Mouse (Mus musculus): ENCODE data around the gene Rasd2. TPM values are rescaled to one million over a fixed set of nuclear protein-coding genes. Genes with fewer than 3 reads are reported as not detected.

Gene Rasd2
- total RNA-seq, 1 experiment from 2014 or later: 0.15 TPM

DNA sequence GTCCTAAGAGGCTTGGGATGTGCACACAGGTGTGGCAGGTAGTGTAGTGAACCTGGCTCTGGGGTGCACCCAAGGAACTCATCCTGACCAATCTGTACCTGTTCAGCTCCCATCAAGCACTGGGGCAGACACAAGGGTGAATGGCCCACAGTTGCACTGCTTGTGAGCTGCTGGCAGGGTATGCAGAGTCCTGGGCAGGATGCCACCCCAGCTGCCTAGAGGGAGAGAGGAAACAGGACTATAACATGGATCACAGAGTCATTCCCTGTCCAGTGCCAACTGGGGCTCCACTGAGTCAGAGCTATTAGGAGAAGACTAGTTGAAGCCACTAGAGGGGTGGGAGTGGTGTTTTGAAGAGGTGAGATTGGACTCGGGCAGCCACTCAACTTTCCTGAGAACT lies 1.3 kb downstream of the Rasd2 start:
- ATAC-seq (replicated peaks in 1 of 2; ENCODE audit: insufficient read depth in 1 of 2, low FRiP score in 2 of 2, low TSS enrichment in 1 of 2, low read depth in 1 of 2, poor library complexity in 2 of 2, severe bottlenecking in 2 of 2): no peak

DNA sequence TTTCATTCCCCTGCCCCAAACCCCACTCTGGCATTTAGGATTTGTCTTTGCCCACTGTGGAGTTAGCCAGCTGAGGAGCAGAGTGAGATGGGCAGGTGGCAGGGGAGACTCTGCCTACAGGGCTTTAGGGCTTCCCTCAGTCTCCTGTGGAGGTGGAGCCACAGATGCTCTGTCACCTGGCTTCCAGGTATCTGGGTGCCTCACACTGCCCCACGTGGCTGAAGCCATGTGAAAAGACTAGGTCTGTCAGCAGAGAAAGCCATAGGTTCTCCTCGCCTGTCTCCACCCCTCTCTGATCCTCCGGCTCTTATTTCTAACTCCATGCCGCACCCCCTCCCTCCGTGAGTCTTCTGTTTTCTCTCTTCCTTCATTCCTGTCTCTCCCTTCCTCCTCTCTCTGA lies 2.2 kb downstream of the Rasd2 start:
- ATAC-seq (replicated peaks in 1 of 2; ENCODE audit: insufficient read depth in 1 of 2, low FRiP score in 2 of 2, low TSS enrichment in 1 of 2, low read depth in 1 of 2, poor library complexity in 2 of 2, severe bottlenecking in 2 of 2): no peak

DNA sequence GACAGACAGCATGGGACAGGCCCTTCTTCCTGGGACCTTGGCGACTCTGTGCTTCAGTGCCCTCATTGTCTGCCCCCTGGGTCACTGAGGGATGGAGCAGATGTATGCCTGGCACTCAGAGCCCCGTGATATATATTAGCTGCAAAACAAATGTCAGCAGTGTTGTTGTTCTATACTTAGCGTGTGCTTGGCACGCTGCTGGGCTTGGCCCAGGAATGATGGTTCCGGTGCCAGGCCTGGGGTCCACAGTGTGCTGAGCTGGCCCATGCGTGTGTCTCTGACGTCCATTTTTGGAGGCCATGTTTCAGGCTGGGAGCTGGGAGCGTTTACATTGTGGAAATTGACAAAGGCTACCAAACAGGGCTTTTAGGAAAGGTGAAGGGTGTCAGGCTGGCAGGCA lies 3.1 kb downstream of the Rasd2 start:
- no peak for ATAC-seq (replicated peaks in 1 of 2; ENCODE audit: insufficient read depth in 1 of 2, low FRiP score in 2 of 2, low TSS enrichment in 1 of 2, low read depth in 1 of 2, poor library complexity in 2 of 2, severe bottlenecking in 2 of 2)

DNA sequence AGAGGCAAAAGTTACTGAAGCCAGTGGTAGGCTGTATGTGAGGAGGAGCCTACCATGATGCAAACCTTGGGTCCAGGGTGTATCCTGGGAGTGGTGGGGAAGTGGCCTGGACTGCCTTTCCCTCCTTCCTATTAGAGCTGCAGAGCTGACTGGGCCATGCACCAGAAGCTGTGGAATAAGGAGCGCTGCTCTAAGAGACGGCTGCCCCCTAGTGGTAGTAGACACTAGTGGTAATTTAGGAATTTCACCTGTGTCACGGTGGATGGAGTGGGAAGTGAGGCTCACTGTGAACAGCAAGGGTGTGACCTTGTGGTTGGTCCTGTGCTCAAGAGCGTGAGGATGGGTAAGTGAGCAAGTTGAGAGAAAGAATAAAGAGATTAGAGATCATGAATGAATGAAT lies 4.2 kb downstream of the Rasd2 start:
- ATAC-seq (replicated peaks in 1 of 2; ENCODE audit: insufficient read depth in 1 of 2, low FRiP score in 2 of 2, low TSS enrichment in 1 of 2, low read depth in 1 of 2, poor library complexity in 2 of 2, severe bottlenecking in 2 of 2): peak; percentile 43 to 69

DNA sequence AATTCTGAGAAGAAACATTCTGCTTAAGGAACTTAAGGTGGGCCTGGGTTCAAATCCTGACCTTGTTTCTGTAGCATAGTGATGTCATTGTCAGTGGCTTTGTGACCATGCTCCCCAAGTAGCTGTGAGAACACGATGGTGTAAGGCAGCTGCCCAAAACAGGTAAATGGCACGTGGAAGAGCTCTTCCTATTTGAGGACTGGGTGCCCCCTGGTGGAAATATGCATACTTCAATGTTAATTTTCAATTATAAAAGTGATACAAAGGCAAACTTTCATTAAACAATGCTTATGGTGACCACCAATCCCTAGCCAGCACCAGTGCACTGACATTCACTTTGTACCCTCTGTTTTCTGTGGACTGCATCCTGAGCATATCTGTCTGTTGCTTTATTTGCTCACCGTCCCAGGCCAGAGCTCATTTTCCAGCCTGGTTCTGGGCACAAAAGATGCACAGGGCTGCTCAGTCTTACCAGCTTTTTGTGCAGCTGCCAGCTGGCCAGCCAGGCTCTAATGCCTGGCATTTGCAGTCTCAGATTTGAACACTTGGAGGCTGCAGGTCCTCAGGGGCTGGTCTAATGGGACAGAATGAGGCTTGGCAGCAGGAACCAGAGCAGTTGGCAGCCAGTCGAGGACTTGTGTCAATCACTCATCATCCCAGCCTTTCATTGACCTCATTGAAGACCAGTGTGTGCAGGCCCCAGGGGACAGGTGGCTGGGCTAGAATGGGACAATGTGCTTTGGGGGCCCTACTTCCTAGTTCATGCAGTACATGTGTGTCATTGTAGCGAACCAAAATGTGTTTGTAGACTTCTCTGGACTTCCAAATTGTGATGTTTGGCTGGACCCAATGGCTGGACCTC lies 6.4 kb downstream of the Rasd2 start:
- ATAC-seq (replicated peaks in 1 of 2; ENCODE audit: insufficient read depth in 1 of 2, low FRiP score in 2 of 2, low TSS enrichment in 1 of 2, low read depth in 1 of 2, poor library complexity in 2 of 2, severe bottlenecking in 2 of 2): peak in 1 of 2 experiments; percentile 47; a peak in 1 of 4 replicates

DNA sequence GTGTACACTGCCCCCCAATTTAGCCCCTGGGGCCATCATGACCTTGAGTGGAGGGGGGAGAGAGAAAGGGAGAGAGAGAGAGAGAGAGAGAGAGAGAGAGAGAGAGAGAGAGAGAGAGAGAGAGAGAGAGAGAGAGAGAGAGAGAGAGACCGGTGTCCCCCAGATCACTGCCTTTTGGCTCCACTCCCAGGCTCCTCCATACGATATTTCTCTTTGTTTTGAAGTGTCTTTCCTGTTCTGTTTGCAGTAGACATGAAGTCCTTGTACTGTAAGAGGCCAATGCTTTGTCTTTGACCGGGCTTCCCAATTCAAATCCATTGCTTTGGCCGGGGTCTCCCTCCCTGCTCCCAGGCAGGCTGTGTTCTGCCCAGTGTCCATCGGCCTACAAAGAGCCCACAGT lies 8.9 kb downstream of the Rasd2 start:
- ATAC-seq (replicated peaks in 1 of 2; ENCODE audit: insufficient read depth in 1 of 2, low FRiP score in 2 of 2, low TSS enrichment in 1 of 2, low read depth in 1 of 2, poor library complexity in 2 of 2, severe bottlenecking in 2 of 2): no peak

DNA sequence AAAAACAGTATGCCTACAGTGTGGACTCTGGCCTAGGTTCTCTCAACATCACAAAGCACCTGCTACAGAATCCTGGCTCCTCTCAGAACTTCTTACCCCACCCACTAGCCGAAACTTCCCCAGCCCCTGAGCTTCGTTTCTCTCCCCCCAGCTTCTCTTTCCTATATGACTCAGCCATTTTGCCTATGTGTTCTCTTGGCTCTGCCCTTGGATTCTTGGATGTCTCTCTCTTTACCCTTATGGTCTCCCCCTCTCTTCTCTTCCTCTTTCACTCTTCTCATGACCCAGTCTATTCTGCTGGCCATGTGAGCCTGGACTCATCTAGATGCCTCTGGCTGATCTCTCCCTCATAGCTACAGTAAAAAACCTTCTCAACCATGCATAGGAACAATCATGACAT lies 13.0 kb downstream of the Rasd2 start:
- ATAC-seq (replicated peaks in 1 of 2; ENCODE audit: insufficient read depth in 1 of 2, low FRiP score in 2 of 2, low TSS enrichment in 1 of 2, low read depth in 1 of 2, poor library complexity in 2 of 2, severe bottlenecking in 2 of 2): no peak

DNA sequence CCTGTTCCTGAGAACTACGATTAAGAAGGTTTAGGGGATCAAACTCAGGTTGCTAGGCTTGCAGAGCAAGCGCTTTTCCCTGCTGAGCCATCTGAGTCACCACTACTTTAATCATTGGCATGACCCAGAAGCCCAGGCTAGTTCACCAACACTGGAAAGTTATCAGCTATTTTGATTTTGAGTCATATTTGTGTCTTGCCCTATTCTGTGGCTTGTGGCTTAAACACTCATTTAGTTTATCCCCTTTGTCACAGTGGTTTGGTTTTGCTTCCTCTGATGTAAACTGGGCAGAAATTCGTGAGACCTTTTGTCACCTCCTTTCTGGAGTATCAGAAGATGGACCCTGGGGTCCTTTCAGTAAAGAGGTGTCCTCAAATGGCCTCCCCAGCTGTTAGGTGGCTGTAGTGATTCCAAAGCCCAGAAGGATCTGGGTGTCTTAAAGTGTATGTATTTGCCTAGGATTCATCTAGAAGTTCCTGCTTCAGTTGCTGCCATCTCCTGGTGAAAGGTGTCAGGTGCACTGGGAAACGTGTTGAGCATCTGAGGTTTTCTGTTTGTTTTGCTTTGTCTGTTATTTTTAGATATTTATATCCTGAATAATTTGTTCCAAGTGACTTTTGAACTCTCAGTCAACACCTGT lies 20.3 kb downstream of the Rasd2 start:
- ATAC-seq (replicated peaks in 1 of 2; ENCODE audit: insufficient read depth in 1 of 2, low FRiP score in 2 of 2, low TSS enrichment in 1 of 2, low read depth in 1 of 2, poor library complexity in 2 of 2, severe bottlenecking in 2 of 2): peak; percentile 42 to 65; a peak in 2 of 4 replicates

DNA sequence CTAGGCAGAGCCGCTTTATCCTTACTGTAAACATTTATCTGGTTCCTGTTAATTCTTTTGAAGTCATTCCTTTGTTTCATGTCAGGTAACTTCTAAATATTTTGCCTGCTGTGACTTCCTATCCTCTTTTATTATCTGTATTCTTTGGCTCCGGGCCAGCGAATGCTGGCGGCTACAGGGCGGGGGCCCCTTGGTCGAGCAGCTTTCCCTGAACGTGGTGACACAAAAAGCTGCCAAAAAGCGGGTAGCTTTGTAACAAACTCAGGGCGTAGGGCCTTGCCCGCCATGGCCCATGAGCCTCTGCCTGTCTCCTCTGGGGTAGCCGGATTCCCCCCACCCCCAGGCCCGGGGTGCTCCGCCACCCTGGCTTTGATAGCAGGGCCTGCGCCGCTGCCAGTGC lies 33.6 kb downstream of the Rasd2 start:
- no peak for ATAC-seq (replicated peaks in 1 of 2; ENCODE audit: insufficient read depth in 1 of 2, low FRiP score in 2 of 2, low TSS enrichment in 1 of 2, low read depth in 1 of 2, poor library complexity in 2 of 2, severe bottlenecking in 2 of 2)

DNA sequence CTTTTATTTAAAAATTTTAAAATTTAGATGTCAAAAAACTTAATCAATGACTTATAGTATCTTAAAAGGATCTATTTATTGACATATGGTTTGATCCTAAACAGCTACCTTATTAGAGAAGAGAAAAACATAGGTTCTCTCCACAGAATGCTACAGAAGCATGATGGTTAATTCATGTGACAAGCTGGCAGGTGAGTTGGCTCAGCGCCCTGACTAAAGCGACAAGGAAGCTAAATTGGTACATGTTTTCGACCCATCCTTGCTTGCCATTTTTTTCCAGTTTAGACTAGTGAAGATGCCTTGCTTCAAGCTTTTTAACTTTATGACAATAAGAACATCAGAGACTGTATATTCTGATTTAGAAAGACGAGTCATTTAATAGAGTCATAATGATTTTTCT lies 35.4 kb downstream of the Rasd2 start:
- ATAC-seq (replicated peaks in 1 of 2; ENCODE audit: insufficient read depth in 1 of 2, low FRiP score in 2 of 2, low TSS enrichment in 1 of 2, low read depth in 1 of 2, poor library complexity in 2 of 2, severe bottlenecking in 2 of 2): no peak

DNA sequence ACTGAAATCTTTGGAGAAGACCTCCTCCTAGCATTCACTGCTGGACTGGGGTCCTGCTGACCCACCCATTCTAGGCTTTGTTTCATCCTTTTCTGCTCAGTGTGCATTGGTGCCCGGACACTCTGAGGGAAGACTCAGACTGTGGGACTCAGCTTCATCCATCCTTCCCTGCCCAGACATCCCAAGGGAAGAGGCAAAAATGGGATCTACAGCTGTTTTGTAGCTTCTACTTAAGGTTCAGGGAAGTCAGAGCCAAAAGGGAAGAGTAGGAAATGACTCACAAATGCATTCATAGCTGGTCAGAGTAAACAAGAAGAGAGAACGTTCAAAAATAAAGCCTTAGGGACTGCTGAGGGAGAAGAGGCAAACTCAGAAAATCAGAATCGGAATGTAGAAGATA lies 40.3 kb downstream of the Rasd2 start:
- no peak for ATAC-seq (replicated peaks in 1 of 2; ENCODE audit: insufficient read depth in 1 of 2, low FRiP score in 2 of 2, low TSS enrichment in 1 of 2, low read depth in 1 of 2, poor library complexity in 2 of 2, severe bottlenecking in 2 of 2)

DNA sequence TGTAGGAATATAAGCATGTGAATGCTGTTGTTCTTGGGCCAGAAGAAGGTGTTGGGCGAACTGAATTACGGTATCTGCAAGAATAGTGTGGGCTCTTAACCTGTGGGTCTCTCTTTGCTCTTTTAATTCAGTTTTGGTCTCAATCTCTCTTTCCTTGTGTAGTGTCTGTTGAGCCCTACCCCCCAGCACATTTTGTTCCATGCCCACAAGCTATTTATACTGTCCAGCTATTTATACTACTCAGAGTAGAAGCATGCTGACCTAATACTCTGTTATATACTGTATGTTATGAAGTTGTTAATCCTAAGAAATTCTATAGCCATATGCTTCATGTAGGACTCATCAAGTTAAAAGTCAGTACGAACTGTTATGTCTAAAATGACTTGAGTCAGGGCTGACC lies 41.9 kb downstream of the Rasd2 start:
- no peak for ATAC-seq (replicated peaks in 1 of 2; ENCODE audit: insufficient read depth in 1 of 2, low FRiP score in 2 of 2, low TSS enrichment in 1 of 2, low read depth in 1 of 2, poor library complexity in 2 of 2, severe bottlenecking in 2 of 2)

DNA sequence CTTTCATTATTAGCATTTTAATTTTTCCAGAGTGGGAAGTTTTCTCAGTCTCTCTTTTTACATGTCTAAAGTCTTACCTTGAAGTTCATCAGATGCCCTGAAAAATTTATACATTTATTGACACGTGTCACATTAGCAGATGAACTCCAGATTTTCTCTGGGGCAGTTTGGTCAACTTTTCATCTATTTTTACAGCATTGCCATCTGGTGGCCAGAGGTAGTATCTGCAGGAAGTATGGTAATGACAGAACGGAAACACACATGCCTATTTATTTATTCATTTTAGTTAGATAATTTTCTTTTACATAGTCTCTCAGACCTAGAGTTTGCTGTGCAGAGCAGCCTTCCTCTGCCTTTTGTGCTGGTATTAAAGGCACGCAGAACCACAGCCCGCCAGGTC lies 58.4 kb downstream of the Rasd2 start:
- peak in 1 of 2 experiments; percentile 56; a peak in 2 of 4 replicates for ATAC-seq (replicated peaks in 1 of 2; ENCODE audit: insufficient read depth in 1 of 2, low FRiP score in 2 of 2, low TSS enrichment in 1 of 2, low read depth in 1 of 2, poor library complexity in 2 of 2, severe bottlenecking in 2 of 2)

Other genes with a start within 250 kb of the Rasd2 start
- gene Hmgxb4, start 220.6 kb upstream of the Rasd2 start, total RNA-seq (2017): 72.4 and 88.5 TPM in 2 replicates
- 8.2 and 23.8 TPM in 2 replicates for gene Tom1, start 180.2 kb upstream of the Rasd2 start, total RNA-seq (2017)
- gene Hmox1, start 120.3 kb upstream of the Rasd2 start, total RNA-seq (2017): 2.6 and 8.8 TPM in 2 replicates
- 183 and 185 TPM in 2 replicates for gene Mcm5, start 104.4 kb upstream of the Rasd2 start, total RNA-seq (2017)
- 0.25 TPM in 1 of 2 replicates, not detected in the other for gene Gm10358, start 192.6 kb downstream of the Rasd2 start, total RNA-seq (2017)
- gene Iqcm, start 234.8 kb downstream of the Rasd2 start, total RNA-seq (2017): not detected in 2 replicates